Mouse (Mus musculus): ENCODE measurements at regions not wholly inside any gene's neighbourhood (a gene's known extent, or its start where the extent isn't known, plus 50 kb on each side); places are given as distances from the start of the nearest gene placed in this dataset.

DNA sequence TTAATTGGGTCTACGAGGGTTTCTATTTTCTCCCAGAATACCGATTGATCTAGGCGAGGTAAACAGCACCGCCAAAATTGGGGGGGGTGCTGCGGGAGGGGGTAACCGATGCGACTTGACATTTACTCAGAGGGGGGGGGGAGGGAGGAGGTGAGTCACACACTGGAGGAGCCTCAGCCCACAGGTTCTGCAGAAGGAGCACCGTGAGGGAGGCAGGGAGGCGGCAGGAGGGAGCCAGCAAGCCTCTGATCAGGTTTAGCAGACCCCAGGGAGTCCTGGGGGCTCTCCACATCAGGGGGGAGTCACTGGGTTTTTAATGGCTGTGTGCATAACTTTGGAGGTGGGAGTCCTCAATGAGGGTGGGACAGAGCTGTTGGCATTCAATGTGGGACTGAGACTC, 51.3 kb upstream of the Ier5l start:
- no peak for DNase-seq

DNA sequence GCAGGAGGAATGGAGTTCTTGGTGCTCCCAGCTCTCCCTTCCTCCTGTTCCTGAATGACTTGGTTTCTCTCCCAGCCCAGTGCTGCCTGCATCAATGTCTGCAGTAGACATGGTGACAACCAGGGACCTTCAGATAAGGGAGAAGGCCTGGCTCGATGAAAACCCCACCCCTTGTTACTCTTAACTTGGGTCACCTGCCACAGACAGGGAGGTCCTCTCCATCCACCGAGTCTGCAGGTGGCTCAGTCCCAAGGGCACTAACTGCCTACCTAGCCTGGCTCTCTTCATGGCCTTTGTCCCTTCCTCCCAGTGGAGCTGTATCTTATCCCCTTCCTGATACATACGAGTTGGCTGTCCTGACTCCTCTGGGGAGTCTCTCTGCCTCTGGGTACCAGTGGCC, 51.8 kb upstream of the Ier5l start:
- no peak for DNase-seq

- DNase-seq = no peak
These were observed 53.5 kb upstream of the Ier5l start for GRCm38 (mm10) chr2:30527495-30527894.

- no peak for DNase-seq
These were observed 58.9 kb upstream of the Ier5l start for GRCm38 (mm10) chr2:30532948-30533347.

GRCm38 (mm10) chr2:30533367-30533766, 59.3 kb upstream of the Ier5l start:
- DNase-seq = no peak

GRCm38 (mm10) chr2:30534485-30534884, 60.4 kb upstream of the Cstad start:
- DNase-seq = no peak

- DNase-seq = no peak
These were observed 55.5 kb upstream of the Cstad start for GRCm38 (mm10) chr2:30539305-30539704.

DNA sequence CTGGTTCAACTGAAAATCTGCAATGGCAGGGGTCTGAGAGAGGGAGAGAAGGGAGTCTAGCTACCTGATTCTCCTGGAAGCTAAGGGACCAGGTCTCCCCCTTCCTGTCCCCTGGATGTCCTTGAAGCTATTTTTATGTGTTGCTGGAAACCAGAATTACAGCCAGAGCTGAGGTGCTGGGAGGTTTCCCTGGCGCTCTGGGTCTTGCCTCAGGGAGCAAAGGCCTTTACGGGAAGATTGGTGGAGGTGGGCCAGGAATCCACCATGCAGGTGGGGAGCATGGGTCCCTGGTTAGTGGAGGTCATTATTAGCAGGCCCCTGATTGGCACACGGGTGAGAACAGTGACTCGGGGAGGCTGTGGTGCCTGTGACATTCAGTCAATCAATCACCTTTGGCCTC, 53.3 kb upstream of the Cstad start:
- DNase-seq = no peak

DNA sequence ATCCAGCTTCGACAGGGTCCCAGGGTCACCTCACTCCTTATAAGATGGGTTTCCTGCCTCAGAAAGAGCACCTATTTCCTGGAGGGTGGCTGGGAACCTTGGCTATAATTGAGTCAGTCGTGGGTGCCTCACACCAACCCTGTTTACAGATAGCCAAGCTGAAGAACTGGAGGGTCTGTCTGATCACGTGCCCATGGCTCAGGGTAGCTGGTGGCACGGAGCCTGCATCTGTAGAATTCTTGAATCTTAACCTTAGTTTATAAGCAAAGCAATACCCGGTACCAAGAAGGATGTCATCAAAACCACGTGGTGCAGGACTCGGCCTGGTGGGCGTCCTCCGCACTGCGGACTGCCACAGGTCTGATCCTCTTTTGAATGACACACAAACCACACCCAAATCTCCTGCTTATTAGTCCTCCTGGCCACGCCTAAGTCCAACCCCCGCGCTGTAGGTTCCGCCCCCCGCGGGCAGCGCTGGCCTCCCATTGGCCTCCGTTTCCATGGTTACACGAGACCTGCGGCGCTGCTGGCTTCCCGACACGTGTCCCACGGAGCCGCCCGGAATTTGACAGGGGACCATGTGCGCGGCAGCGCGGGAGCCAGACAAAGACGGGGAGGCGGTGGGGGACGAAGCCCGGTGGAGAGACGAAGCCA, 49.9 kb upstream of the Cstad start:
- peak; percentile 91 to 95 for DNase-seq

All from lung, postnatal 4 days (tissue).